Mouse (Mus musculus): Measurements from ENCODE around the gene Fezf2. TPM values are rescaled to one million over a fixed set of nuclear protein-coding genes. Genes with fewer than 3 reads are reported as not detected.

Fezf2 gene
- polyA plus RNA-seq, 1 experiment from 2014 or later = not detected

- Histone ChIP-seq H3K9ac (ENCODE audit: low read length) (no peak overlapping the region), H3K27me3 (ENCODE audit: control insufficient read depth, insufficient read depth, low read length) (peaks cover 100% of the 10 kb centered on the region), H3K36me3 (ENCODE audit: control insufficient read depth, insufficient read depth, low read length) (no peaks in the 10 kb centered on the region), H3K9me3 (ENCODE audit: control insufficient read depth, low read length) (no peaks in the 10 kb centered on the region), H3K4me1 (ENCODE audit: control insufficient read depth in 2 of 2, insufficient read depth in 2 of 2, low read length in 2 of 2) (peaks cover 2 to 17% of the 10 kb centered on the region in 2 experiments; a peak in 3 of 4 replicates), H3K4me2 (ENCODE audit: low read length) (peak overlapping the region; percentile 65), H3K4me3 (ENCODE audit: control insufficient read depth in 1 of 2, insufficient read depth in 1 of 2, low read depth in 1 of 2, low read length in 2 of 2) (peak overlapping the region; percentile 26 to 38), H3K27ac (replicated peaks in 1 of 2; ENCODE audit: control insufficient read depth in 1 of 2, insufficient read depth in 1 of 2, low read depth in 2 of 2, low read length in 2 of 2) (no peak overlapping the region)
- WGBS = 2% methylated on average over 50 of the region's 50 CpGs
- ATAC-seq (ENCODE audit: insufficient number of reproducible peaks, insufficient read depth, low FRiP score, low read depth) = no peak
These were observed 1.8 kb downstream of the Fezf2 start for GRCm38 (mm10) chr14:12346011-12346864.

DNA sequence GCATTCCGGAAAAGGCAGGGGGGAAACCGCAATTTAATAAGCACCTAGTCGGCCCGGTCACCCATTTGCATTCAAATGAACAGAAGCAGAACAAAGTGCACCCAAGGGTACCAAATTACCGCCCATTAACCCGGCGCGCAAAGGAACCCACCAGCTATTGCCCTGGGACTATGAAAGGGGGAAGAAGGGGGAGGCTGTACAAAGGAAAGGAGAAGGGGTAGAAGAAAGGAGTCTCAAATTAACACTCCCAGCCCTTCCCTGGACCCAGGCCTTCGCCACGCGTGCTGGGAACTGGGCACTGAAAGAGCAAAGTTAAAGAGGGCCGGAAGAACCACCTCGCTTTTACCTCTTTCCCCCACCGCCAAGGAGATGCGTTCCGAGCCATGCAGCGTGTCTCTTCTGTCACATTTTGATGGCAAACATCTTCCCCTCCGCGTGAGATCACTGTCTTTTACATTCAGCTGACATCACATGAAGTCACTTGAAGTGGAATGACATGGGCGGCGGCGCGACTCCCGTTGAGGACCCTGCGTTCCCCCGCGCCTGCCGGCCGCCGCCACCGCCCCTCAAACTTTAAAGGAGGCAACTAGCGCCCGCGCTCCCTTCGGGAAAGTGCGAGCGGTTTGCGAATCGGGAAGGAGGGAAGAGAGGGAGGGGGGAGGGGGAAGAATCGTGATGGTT is 2.6 kb downstream of the Fezf2 start:
- H3K36me3 ChIP-seq (ENCODE audit: control insufficient read depth, insufficient read depth, low read length) = no peaks in the 10 kb centered on the region
- H3K27ac ChIP-seq (replicated peaks in 1 of 2; ENCODE audit: control insufficient read depth in 1 of 2, insufficient read depth in 1 of 2, low read depth in 2 of 2, low read length in 2 of 2) = no peak overlapping the region
- peaks cover 2 to 20% of the 10 kb centered on the region in 2 experiments; a peak in 3 of 4 replicates for H3K4me1 ChIP-seq (ENCODE audit: control insufficient read depth in 2 of 2, insufficient read depth in 2 of 2, low read length in 2 of 2)
- H3K4me2 ChIP-seq (ENCODE audit: low read length) = peak overlapping the region; percentile 65
- no peaks in the 10 kb centered on the region for H3K9me3 ChIP-seq (ENCODE audit: control insufficient read depth, low read length)
- ATAC-seq (ENCODE audit: insufficient number of reproducible peaks, insufficient read depth, low FRiP score, low read depth) = no peak
- peaks cover 100% of the 10 kb centered on the region for H3K27me3 ChIP-seq (ENCODE audit: control insufficient read depth, insufficient read depth, low read length)
- WGBS = under 1% methylated on average over 40 of the region's 40 CpGs
- peak overlapping the region in 1 of 2 experiments; percentile 38; a peak in 2 of 4 replicates for H3K4me3 ChIP-seq (ENCODE audit: control insufficient read depth in 1 of 2, insufficient read depth in 1 of 2, low read depth in 1 of 2, low read length in 2 of 2)
- no peak overlapping the region for H3K9ac ChIP-seq (ENCODE audit: low read length)

GRCm38 (mm10) chr14:12344746-12345240 is 3.2 kb downstream of the Fezf2 start:
- Histone ChIP-seq H3K4me3 (ENCODE audit: control insufficient read depth in 1 of 2, insufficient read depth in 1 of 2, low read depth in 1 of 2, low read length in 2 of 2) (peak overlapping the region; percentile 6 to 22; a peak in 3 of 4 replicates), H3K4me2 (ENCODE audit: low read length) (peak overlapping the region; percentile 65), H3K27ac (replicated peaks in 1 of 2; ENCODE audit: control insufficient read depth in 1 of 2, insufficient read depth in 1 of 2, low read depth in 2 of 2, low read length in 2 of 2) (no peak overlapping the region), H3K36me3 (ENCODE audit: control insufficient read depth, insufficient read depth, low read length) (no peaks in the 10 kb centered on the region), H3K9ac (ENCODE audit: low read length) (no peak overlapping the region), H3K27me3 (ENCODE audit: control insufficient read depth, insufficient read depth, low read length) (peaks cover 99% of the 10 kb centered on the region), H3K4me1 (ENCODE audit: control insufficient read depth in 2 of 2, insufficient read depth in 2 of 2, low read length in 2 of 2) (peaks cover 2 to 20% of the 10 kb centered on the region in 2 experiments; a peak in 3 of 4 replicates), H3K9me3 (ENCODE audit: control insufficient read depth, low read length) (no peaks in the 10 kb centered on the region)
- WGBS = under 1% methylated on average over 39 of the region's 39 CpGs
- ATAC-seq (ENCODE audit: insufficient number of reproducible peaks, insufficient read depth, low FRiP score, low read depth) = no peak

DNA sequence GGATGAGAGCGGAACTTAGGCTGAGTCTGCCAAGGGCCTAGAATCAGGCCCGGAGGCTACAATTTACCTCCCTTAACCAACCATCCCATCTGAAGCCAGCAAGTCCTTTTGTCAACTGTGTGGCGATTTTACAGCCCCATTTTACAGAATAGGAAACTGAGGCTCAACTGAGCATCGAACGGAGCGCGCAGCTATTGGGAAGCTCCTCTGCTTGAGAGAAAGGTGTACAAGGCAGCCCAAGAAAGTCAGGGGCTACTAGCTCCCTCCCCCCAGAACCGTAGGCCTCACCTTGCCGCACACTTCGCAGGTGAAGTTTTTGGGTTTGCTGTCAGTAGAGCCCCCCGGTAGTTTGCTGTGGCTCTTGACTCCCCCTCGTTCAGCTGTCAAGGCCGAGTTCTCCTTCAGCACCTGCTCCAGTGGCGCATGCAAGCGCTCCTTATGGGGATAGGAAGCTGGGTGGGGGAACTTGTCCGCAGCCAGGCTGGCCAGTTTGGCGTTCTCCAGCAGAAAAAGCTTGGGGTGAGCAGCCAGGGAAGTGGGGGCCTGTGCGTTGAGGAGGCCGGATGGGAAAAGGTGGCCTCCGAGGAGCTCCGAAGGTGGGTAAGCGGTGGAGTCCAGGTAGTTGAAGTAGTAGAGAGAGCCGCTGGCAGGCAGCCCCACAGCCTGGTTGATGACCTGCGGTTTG is 3.8 kb downstream of the Fezf2 start:
- H3K27me3 ChIP-seq (ENCODE audit: control insufficient read depth, insufficient read depth, low read length) = peaks cover 99% of the 10 kb centered on the region
- peak overlapping the region; percentile 65 for H3K4me2 ChIP-seq (ENCODE audit: low read length)
- no peak for ATAC-seq (ENCODE audit: insufficient number of reproducible peaks, insufficient read depth, low FRiP score, low read depth)

DNA sequence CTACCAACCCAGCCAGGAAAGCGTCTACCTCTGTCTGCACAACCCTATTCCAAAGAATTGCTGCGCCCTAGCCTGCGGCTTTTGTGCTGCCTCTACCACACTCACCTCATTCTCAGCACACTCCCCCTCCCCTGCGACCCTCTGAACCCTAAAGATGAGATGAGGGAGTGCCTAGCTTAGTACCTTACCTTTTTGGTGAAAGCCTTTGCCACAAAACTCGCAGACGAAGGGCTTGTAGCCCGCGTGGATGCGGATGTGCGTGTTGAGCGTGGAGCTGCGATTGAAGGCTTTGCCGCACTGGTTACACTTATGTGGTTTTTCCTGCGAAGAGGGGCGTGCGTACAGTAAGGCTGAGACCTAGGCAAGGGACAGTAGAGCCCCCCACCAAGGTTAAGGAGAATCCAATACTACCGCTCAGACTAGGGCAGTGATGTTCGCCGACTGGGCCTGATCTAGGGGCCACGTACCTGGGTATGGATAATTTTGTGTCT is 4.5 kb downstream of the Fezf2 start:
- no peak overlapping the region for H3K27ac ChIP-seq (replicated peaks in 1 of 2; ENCODE audit: control insufficient read depth in 1 of 2, insufficient read depth in 1 of 2, low read depth in 2 of 2, low read length in 2 of 2)
- no peak overlapping the region for H3K4me2 ChIP-seq (ENCODE audit: low read length)
- no peaks in the 10 kb centered on the region for H3K36me3 ChIP-seq (ENCODE audit: control insufficient read depth, insufficient read depth, low read length)
- peaks cover 97% of the 10 kb centered on the region for H3K27me3 ChIP-seq (ENCODE audit: control insufficient read depth, insufficient read depth, low read length)
- no peaks in the 10 kb centered on the region for H3K9me3 ChIP-seq (ENCODE audit: control insufficient read depth, low read length)
- H3K4me3 ChIP-seq (ENCODE audit: control insufficient read depth in 1 of 2, insufficient read depth in 1 of 2, low read depth in 1 of 2, low read length in 2 of 2) = no peak overlapping the region
- 3% methylated on average over 20 of the region's 20 CpGs for WGBS
- no peak for ATAC-seq (ENCODE audit: insufficient number of reproducible peaks, insufficient read depth, low FRiP score, low read depth)
- H3K9ac ChIP-seq (ENCODE audit: low read length) = no peak overlapping the region
- H3K4me1 ChIP-seq (ENCODE audit: control insufficient read depth in 2 of 2, insufficient read depth in 2 of 2, low read length in 2 of 2) = peaks cover 2 to 20% of the 10 kb centered on the region in 2 experiments; a peak in 3 of 4 replicates

More for the DNA sequence above, 3.8 kb downstream of the Fezf2 start:
- Histone ChIP-seq H3K9ac (ENCODE audit: low read length) (no peak overlapping the region), H3K36me3 (ENCODE audit: control insufficient read depth, insufficient read depth, low read length) (no peaks in the 10 kb centered on the region), H3K9me3 (ENCODE audit: control insufficient read depth, low read length) (no peaks in the 10 kb centered on the region), H3K4me3 (ENCODE audit: control insufficient read depth in 1 of 2, insufficient read depth in 1 of 2, low read depth in 1 of 2, low read length in 2 of 2) (peak overlapping the region in 1 of 2 experiments; percentile 22; a peak in 2 of 4 replicates), H3K27ac (replicated peaks in 1 of 2; ENCODE audit: control insufficient read depth in 1 of 2, insufficient read depth in 1 of 2, low read depth in 2 of 2, low read length in 2 of 2) (no peak overlapping the region), H3K4me1 (ENCODE audit: control insufficient read depth in 2 of 2, insufficient read depth in 2 of 2, low read length in 2 of 2) (peaks cover 2 to 20% of the 10 kb centered on the region in 2 experiments; a peak in 3 of 4 replicates)
- 2% methylated on average over 24 of the region's 24 CpGs for WGBS

- WGBS = 3% methylated on average over 23 of the region's 23 CpGs
These were observed 5.4 kb downstream of the Fezf2 start for GRCm38 (mm10) chr14:12342458-12343131.

More at GRCm38 (mm10) chr14:12342458-12343131, 5.4 kb downstream of the Fezf2 start:
- Histone ChIP-seq H3K27ac (replicated peaks in 1 of 2; ENCODE audit: control insufficient read depth in 1 of 2, insufficient read depth in 1 of 2, low read depth in 2 of 2, low read length in 2 of 2) (no peak overlapping the region), H3K36me3 (ENCODE audit: control insufficient read depth, insufficient read depth, low read length) (no peaks in the 10 kb centered on the region), H3K27me3 (ENCODE audit: control insufficient read depth, insufficient read depth, low read length) (peaks cover 97% of the 10 kb centered on the region), H3K9ac (ENCODE audit: low read length) (no peak overlapping the region), H3K9me3 (ENCODE audit: control insufficient read depth, low read length) (no peaks in the 10 kb centered on the region), H3K4me2 (ENCODE audit: low read length) (no peak overlapping the region), H3K4me3 (ENCODE audit: control insufficient read depth in 1 of 2, insufficient read depth in 1 of 2, low read depth in 1 of 2, low read length in 2 of 2) (no peak overlapping the region), H3K4me1 (ENCODE audit: control insufficient read depth in 2 of 2, insufficient read depth in 2 of 2, low read length in 2 of 2) (peaks cover 2 to 20% of the 10 kb centered on the region in 2 experiments; a peak in 3 of 4 replicates)
- ATAC-seq (ENCODE audit: insufficient number of reproducible peaks, insufficient read depth, low FRiP score, low read depth) = no peak
